Mouse (Mus musculus): ENCODE measurements around the gene Zc3hav1l. TPM values are rescaled to one million over a fixed set of nuclear protein-coding genes. Genes with fewer than 3 reads are reported as not detected.
A peak's percentile ranks its signal among the peaks of the same experiment; 100 is the strongest.

Zc3hav1l gene
- polyA plus RNA-seq (2012; rRNA removed): 4.0 and 4.2 TPM in 2 replicates

- peak; percentile 11 to 61 for DNase-seq (ENCODE audit: extremely low spot score in 1 of 2, low spot score in 1 of 2)
Measured at GRCm38 (mm10) chr6:38298761-38299401, at the start of gene Zc3hav1l. TSS of gene Zc3hav1l (minus strand) at chr6:38299259.

- DNase-seq (ENCODE audit: extremely low spot score in 1 of 2, low spot score in 1 of 2): no peak
Measured at GRCm38 (mm10) chr6:38347875-38348274, 48.8 kb upstream of the Zc3hav1l start.

- DNase-seq (ENCODE audit: extremely low spot score in 1 of 2, low spot score in 1 of 2): no peak
Measured at GRCm38 (mm10) chr6:38345796-38346195, 46.7 kb upstream of the Zc3hav1l start.

DNA sequence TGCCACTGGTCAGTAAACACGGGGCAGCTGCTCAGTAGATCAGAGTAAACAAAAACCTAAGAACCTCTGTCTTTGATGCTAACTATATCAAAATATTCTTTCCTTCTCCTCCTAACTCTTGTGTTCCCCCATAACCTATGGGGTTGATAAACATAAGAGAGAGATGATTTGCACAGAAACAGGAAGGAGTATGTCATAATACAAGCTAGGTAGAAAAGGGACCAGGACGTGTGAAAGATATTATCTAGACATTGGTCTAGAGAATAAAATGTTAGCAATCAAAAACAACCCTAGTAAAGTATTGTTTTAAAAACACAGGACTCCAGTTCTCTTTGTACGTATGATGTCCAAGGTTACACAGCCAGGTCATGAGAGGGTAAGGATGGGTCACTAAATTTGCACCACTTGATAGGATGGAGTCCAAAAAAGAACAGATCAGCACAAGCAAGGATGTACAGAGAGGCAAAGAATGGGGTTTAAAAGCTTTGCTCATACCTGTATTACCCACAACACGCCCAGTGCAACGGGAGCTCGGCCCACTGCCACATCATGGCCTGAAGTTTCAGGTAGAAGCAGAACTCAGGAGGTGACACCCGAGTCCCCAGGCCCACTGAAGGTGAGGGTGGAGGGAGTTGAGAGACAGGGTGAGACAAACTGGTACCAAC is 45.1 kb upstream of the Zc3hav1l start:
- DNase-seq (ENCODE audit: extremely low spot score in 1 of 2, low spot score in 1 of 2): no peak

DNA sequence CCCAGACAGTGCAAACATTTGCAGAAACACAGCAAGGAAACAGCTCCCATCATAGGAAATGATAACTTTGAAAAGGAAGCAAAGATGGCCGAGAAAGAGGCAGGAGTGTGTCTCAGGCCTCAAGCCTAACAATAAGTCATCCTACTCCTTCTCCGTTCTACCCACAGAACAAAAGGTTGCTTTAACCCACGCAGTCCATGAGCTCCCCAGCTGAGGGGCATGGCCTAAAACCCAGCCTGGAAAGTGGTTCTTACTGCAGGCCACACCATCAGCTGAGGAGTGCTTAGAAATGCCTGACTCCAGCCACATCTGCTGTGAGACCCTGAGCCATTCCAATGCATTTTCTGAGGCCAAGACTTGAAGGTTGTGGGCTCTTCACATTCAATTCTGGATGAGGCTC is 44.5 kb upstream of the Zc3hav1l start:
- no peak for DNase-seq (ENCODE audit: extremely low spot score in 1 of 2, low spot score in 1 of 2)

- DNase-seq (ENCODE audit: extremely low spot score in 1 of 2, low spot score in 1 of 2): no peak
Measured at GRCm38 (mm10) chr6:38342666-38342992, 43.6 kb upstream of the Zc3hav1l start.

GRCm38 (mm10) chr6:38341751-38342665 is 42.9 kb upstream of the Zc3hav1l start:
- DNase-seq (ENCODE audit: extremely low spot score in 1 of 2, low spot score in 1 of 2): no peak

- no peak for DNase-seq (ENCODE audit: extremely low spot score in 1 of 2, low spot score in 1 of 2)
Measured at GRCm38 (mm10) chr6:38339078-38339477, 40.0 kb upstream of the Zc3hav1l start.

DNA sequence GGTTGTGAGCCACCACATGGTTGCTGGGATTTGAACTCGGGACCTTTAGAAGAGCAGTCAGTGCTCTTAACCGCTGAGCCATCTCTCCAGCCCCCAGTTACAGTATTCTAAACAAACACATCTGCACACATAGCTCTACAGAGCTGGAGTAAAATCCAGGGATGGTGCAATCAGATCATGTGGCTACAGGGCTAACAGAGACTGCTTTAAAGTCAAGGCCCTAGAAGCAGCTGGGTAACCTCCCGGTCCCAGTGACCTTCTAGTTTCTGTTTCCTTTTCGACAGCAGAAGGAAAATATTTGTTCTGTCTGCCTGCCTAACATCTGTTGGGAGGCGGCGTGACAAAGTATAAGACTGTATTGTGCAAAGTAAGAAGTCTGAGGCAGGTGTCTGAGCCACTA is 38.9 kb upstream of the Zc3hav1l start:
- no peak for DNase-seq (ENCODE audit: extremely low spot score in 1 of 2, low spot score in 1 of 2)

DNA sequence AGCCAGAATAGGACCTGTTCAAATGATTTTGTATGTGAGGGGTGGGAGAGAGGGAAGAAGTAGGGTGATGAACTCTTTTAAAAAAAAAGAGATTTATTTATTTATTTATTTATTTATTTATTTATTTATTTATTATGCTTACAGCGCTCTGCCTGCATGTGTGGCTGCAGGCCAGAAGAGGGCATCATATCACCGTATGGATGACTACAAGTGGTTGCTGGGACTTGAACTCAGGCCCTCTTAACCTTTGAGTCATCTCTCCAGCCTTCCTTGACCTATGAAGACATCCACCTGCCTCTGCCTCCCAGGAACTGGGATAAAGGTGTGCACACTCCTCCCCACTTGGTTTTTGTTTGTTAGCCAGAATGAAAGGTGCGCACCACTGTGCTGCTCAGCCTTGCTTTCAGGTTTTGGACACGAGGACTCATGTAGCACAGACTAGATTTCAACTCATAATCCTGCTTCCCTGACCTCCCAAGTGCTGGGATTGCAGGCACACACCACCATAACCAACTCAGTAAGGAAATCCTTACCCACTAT is 38.2 kb upstream of the Zc3hav1l start:
- DNase-seq (ENCODE audit: extremely low spot score in 1 of 2, low spot score in 1 of 2): no peak

DNA sequence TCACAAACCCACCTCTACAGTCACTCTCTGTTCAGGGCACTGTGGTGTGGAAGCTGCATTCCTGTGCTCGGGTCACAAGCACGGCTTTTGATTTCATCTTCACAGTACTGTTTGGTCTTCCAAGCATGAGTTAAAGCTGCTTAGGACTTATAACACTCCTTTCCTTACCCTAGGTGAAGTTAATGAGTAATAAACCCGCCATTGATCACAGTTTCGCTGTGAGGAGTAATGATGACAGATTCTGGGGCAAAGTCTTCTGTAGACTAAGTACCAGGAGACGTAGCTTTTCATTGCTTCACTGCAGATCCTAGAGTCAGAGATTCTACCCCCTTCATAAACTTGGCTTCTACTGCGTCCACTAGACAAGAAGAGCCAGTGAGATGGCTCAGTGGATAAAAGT is 36.2 kb upstream of the Zc3hav1l start:
- DNase-seq (ENCODE audit: extremely low spot score in 1 of 2, low spot score in 1 of 2): no peak

- DNase-seq (ENCODE audit: extremely low spot score in 1 of 2, low spot score in 1 of 2): peak; percentile 3 to 67
Measured at GRCm38 (mm10) chr6:38326596-38326995, 27.5 kb upstream of the Zc3hav1l start.

DNA sequence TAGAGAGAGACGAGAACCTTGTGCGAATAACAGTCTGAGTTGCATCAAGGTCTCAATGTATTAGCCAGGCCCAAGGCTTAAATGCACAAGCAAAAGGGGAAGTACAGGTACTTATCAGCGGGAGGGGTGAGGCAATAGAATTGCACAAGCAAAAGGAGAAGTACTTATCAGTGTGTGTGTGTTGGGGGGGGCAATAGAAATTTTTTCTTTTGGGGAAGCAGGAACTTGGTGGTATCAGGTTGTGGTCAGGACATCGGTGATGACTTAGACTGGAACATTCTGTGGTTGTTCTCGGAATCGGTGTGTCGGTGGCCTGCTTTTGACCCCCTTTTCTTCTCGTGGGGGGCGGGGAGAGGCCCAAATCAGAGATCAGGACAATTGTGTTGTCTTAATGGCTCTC is 21.6 kb upstream of the Zc3hav1l start:
- no peak for DNase-seq (ENCODE audit: extremely low spot score in 1 of 2, low spot score in 1 of 2)

DNA sequence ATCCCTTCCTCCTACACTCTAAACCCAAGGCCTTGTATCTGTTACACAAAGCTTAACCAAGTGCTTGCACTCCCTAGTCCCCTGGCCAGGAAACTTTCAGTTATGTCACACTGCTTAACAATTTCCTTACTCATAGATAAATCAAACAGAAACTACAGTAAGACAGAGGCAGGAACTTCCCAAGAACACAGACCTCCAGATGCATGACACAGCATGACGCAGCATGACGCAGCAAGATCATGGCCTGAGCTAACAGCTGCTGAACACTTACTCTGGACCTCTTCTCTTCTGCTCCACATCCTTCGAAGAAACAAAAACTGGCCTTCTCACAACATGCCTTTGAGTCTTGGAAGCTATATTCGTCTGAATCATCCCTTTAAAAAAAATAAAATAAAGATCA is 17.0 kb upstream of the Zc3hav1l start:
- no peak for DNase-seq (ENCODE audit: extremely low spot score in 1 of 2, low spot score in 1 of 2)

- no peak for DNase-seq (ENCODE audit: extremely low spot score in 1 of 2, low spot score in 1 of 2)
Measured at GRCm38 (mm10) chr6:38309741-38310140, 10.7 kb upstream of the Zc3hav1l start.

DNA sequence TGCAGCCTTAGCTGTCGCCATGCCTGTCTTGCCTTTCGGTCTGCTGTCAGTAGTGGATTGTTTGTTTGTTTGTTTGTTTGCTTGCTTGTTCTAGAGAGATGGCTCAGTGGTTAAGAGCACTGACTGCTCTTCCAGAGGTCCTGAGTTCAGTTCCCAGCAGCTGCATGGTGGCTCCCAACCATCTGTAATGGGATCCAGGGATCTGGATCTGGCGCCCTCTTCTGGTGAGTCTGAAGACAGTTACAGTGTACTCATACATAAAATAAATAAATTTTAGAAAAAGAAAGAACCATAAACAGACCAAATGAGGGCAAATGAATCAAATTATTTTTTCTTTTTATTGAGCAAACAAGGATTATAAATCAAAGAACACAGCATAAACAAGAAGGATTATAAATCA is 5.9 kb upstream of the Zc3hav1l start:
- DNase-seq (ENCODE audit: extremely low spot score in 1 of 2, low spot score in 1 of 2): no peak

DNA sequence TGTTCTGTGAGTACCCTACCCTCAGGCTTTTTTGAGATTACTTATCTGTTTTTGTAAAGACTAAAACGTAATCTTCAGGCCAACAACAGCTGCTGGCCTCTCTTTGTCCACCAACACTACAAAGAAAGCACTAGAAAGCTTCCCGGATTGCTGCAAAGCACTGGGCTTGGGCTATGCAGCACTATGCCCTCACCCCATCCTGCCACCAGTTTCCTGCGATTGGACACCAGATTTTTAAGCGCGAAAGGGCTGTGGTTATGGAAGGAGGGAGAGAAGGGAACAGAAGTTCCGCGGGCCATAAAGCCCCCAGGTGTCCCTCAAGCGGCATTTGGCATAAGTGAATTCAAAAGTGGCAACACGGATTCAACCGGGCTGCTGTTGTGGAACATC is 818 bp downstream of the Zc3hav1l start:
- DNase-seq (ENCODE audit: extremely low spot score in 1 of 2, low spot score in 1 of 2): peak in 1 of 2 experiments; percentile 6

- no peak for DNase-seq (ENCODE audit: extremely low spot score in 1 of 2, low spot score in 1 of 2)
Measured at GRCm38 (mm10) chr6:38297580-38298245, 1.3 kb downstream of the Zc3hav1l start.

- no peak for DNase-seq (ENCODE audit: extremely low spot score in 1 of 2, low spot score in 1 of 2)
Measured at GRCm38 (mm10) chr6:38293708-38294107, 5.4 kb downstream of the Zc3hav1l start.

DNA sequence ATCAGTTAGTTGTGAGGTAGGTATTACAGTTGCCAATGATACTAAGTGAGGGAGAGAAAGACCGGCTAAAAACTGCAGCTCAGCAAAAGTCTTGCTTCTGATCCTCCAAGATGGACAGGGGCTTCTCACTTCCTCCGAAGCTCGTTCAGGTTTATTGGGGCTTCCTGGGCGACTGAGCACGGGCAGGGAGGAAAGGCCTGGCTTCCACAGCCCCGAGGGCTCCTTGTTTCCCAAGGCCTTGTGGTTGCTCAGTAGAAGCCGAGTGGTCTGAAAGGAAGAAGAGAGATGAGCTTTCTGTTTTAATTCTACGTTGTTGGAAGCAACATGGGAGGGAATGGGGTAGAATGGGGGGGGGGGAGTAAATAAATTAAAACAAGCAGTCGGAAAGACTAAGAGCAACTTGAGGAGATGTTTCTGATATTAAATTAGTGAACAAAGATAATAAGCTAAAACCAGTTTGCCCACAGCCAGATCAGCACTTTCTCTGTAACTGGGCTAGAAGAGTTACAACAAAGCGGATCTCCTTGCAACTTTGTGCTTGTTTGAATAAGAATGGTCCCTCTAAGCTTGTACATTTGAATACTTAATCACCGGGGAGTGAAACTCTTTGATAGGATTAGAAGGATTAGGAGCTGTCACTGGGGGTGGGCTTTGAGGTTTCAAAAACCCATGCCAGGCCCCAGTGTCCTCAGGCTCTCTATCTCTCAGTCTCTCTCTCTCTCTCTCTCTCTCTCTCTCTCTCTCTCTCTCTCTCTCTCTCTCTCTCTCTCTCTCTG is 6.0 kb downstream of the Zc3hav1l start:
- no peak for DNase-seq (ENCODE audit: extremely low spot score in 1 of 2, low spot score in 1 of 2)
